Mouse (Mus musculus) forebrain, embryonic 13.5 days (tissue): ENCODE data around the gene Rnf167. TPM values are rescaled to one million over a fixed set of nuclear protein-coding genes. Genes with fewer than 3 reads are reported as not detected.
A peak's percentile ranks its signal among the peaks of the same experiment; 100 is the strongest.

Experiments
- ATAC-seq: fragments of 200-750 bp; cut with Nextera tagmentation; 2 replicates; pipeline ENCODE4 v1.8.0; 2017
- H3K27ac ChIP-seq: fragments of 300-500 bp; sonication (generic); 2 replicates; pipeline ENCODE4 v1.5.1; 2015; ENCODE audit warnings: inconsistent platforms, mild to moderate bottlenecking, moderate library complexity
- H3K27me3 ChIP-seq: fragments of 300-500 bp; sonication (generic); 2 replicates; pipeline ENCODE4 v1.6.1; 2015; ENCODE audit warnings: mild to moderate bottlenecking, inconsistent platforms
- H3K36me3 ChIP-seq: fragments of 300-500 bp; sonication (generic); 2 replicates; pipeline ENCODE4 v1.6.1; 2015; ENCODE audit warnings: mild to moderate bottlenecking, inconsistent platforms; ENCODE audit not compliant: poor library complexity, severe bottlenecking
- H3K4me1 ChIP-seq: fragments of 300-500 bp; sonication (generic); 2 replicates; pipeline ENCODE4 v1.6.1; 2015; ENCODE audit warnings: inconsistent platforms
- H3K4me2 ChIP-seq: fragments of 300-500 bp; sonication (generic); 2 replicates; pipeline ENCODE4 v1.6.1; 2015; ENCODE audit warnings: inconsistent platforms, mild to moderate bottlenecking, moderate library complexity
- H3K4me3 ChIP-seq: fragments of 300-500 bp; sonication (generic); 2 replicates; pipeline ENCODE4 v1.5.1; 2015; ENCODE audit warnings: mild to moderate bottlenecking, inconsistent platforms
- H3K9ac ChIP-seq: fragments of 300-500 bp; sonication (generic); 2 replicates; pipeline ENCODE4 v1.6.1; 2015; ENCODE audit warnings: mild to moderate bottlenecking, inconsistent platforms
- H3K9me3 ChIP-seq: fragments of 300-500 bp; sonication (generic); replicated peaks from 2 replicates; pipeline ENCODE4 v1.6.1; 2016; ENCODE audit warnings: inconsistent platforms
- WGBS: fragments of 180-500 bp; shearing (Covaris S2); methylation state at CpG from one replicate; pipeline ENCODE4 v1.1.7; 2015; 5-methylcytosine and 5-hydroxymethylcytosine counted together
- polyA plus RNA-seq: library from polyadenylated mRNA; unstranded; fragments of >200 nt; fragmentation: Nextera tagmentation; extraction: Ambion mirVana; gene quantifications from 2 replicates; pipeline ENCODE4 v1.2.1, GENCODE M21; 2015

Rnf167 gene
- polyA plus RNA-seq, 1 experiment from 2014 or later, result 108 TPM

- no peak overlapping the region for H3K4me2 ChIP-seq
- H3K36me3 ChIP-seq, result peaks cover 24% of the 10 kb centered on the region
- H3K27ac ChIP-seq, result no peak overlapping the region
- no peaks in the 10 kb centered on the region for H3K27me3 ChIP-seq
- H3K4me1 ChIP-seq, result no peaks in the 10 kb centered on the region
- WGBS, result 87% methylated on average over 8 of the region's 8 CpGs
- H3K9ac ChIP-seq, result no peak overlapping the region
- no peaks in the 10 kb centered on the region for H3K9me3 ChIP-seq
- ATAC-seq, result no peak
- H3K4me3 ChIP-seq, result no peak overlapping the region
These were observed 7.1 kb upstream of the Rnf167 start for GRCm38 (mm10) chr11:70639976-70640375.

GRCm38 (mm10) chr11:70641241-70641640, 5.8 kb upstream of the Rnf167 start:
- Histone ChIP-seq H3K27ac (no peak overlapping the region), H3K4me2 (no peak overlapping the region), H3K4me3 (no peak overlapping the region), H3K9me3 (no peaks in the 10 kb centered on the region), H3K36me3 (peaks cover 30% of the 10 kb centered on the region), H3K27me3 (no peaks in the 10 kb centered on the region), H3K4me1 (peaks cover 12% of the 10 kb centered on the region), H3K9ac (no peak overlapping the region)
- 90% methylated on average over 7 of the region's 7 CpGs for WGBS
- ATAC-seq, result no peak

- H3K9me3 ChIP-seq, result no peaks in the 10 kb centered on the region
- peaks cover 30% of the 10 kb centered on the region for H3K36me3 ChIP-seq
- no peak overlapping the region for H3K9ac ChIP-seq
- H3K27me3 ChIP-seq, result no peaks in the 10 kb centered on the region
- H3K27ac ChIP-seq, result no peak overlapping the region
- ATAC-seq, result no peak
- H3K4me3 ChIP-seq, result no peak overlapping the region
- WGBS, result 89% methylated on average over 6 of the region's 6 CpGs
- H3K4me2 ChIP-seq, result no peak overlapping the region
- H3K4me1 ChIP-seq, result peaks cover 20% of the 10 kb centered on the region
These were observed 4.0 kb upstream of the Rnf167 start for GRCm38 (mm10) chr11:70643051-70643450.

GRCm38 (mm10) chr11:70644564-70645103, 2.4 kb upstream of the Rnf167 start:
- H3K4me1 ChIP-seq, result peaks cover 36% of the 10 kb centered on the region
- H3K4me2 ChIP-seq, result no peak overlapping the region
- 97% methylated on average over 8 of the region's 8 CpGs for WGBS
- H3K27ac ChIP-seq, result no peak overlapping the region
- H3K9ac ChIP-seq, result no peak overlapping the region
- H3K27me3 ChIP-seq, result no peaks in the 10 kb centered on the region
- no peak for ATAC-seq
- H3K36me3 ChIP-seq, result peaks cover 44% of the 10 kb centered on the region
- H3K4me3 ChIP-seq, result no peak overlapping the region
- H3K9me3 ChIP-seq, result no peaks in the 10 kb centered on the region

GRCm38 (mm10) chr11:70645461-70646258, 1.4 kb upstream of the Rnf167 start:
- Histone ChIP-seq H3K4me3 (peak overlapping the region; percentile 75), H3K4me2 (peak overlapping the region; percentile 88), H3K27ac (no peak overlapping the region), H3K27me3 (no peaks in the 10 kb centered on the region), H3K4me1 (peaks cover 37% of the 10 kb centered on the region), H3K9me3 (no peaks in the 10 kb centered on the region), H3K36me3 (peaks cover 54% of the 10 kb centered on the region), H3K9ac (peak overlapping the region; percentile 90)
- 95% methylated on average over 12 of the region's 12 CpGs for WGBS
- no peak for ATAC-seq

GRCm38 (mm10) chr11:70646259-70646555, 828 bp upstream of the Rnf167 start:
- Histone ChIP-seq H3K36me3 (peaks cover 59% of the 10 kb centered on the region), H3K4me2 (peak overlapping the region; percentile 88), H3K9me3 (no peaks in the 10 kb centered on the region), H3K27ac (peak overlapping the region; percentile 92), H3K27me3 (no peaks in the 10 kb centered on the region), H3K4me3 (peak overlapping the region; percentile 75), H3K4me1 (peaks cover 37% of the 10 kb centered on the region), H3K9ac (peak overlapping the region; percentile 90)
- 10% methylated on average over 3 of the region's 3 CpGs for WGBS
- no peak; the same call in 1 of the 2 replicates for ATAC-seq

- peaks cover 71% of the 10 kb centered on the region for H3K36me3 ChIP-seq
- WGBS, result 4% methylated on average over 28 of the region's 28 CpGs
- H3K4me2 ChIP-seq, result peak overlapping the region; percentile 100
- peak overlapping the region; percentile 75 for H3K4me3 ChIP-seq
- H3K4me1 ChIP-seq, result peaks cover 51% of the 10 kb centered on the region
- H3K27ac ChIP-seq, result peak overlapping the region; percentile 92
- no peaks in the 10 kb centered on the region for H3K27me3 ChIP-seq
- H3K9me3 ChIP-seq, result no peaks in the 10 kb centered on the region
- ATAC-seq, result peak; percentile 9; the same call in 1 of the 2 replicates
- peak overlapping the region; percentile 83 for H3K9ac ChIP-seq
These were observed 833 bp downstream of the Rnf167 start for GRCm38 (mm10) chr11:70647716-70648420.

- Histone ChIP-seq H3K27me3 (no peaks in the 10 kb centered on the region), H3K4me1 (peaks cover 57% of the 10 kb centered on the region), H3K4me2 (peak overlapping the region; percentile 100), H3K9ac (peak overlapping the region; percentile 83), H3K9me3 (no peaks in the 10 kb centered on the region), H3K4me3 (peak overlapping the region; percentile 75), H3K36me3 (peaks cover 64% of the 10 kb centered on the region), H3K27ac (no peak overlapping the region)
- 87% methylated on average over 4 of the region's 4 CpGs for WGBS
- ATAC-seq, result no peak
These were observed 1.5 kb downstream of the Rnf167 start for GRCm38 (mm10) chr11:70648512-70648911.

GRCm38 (mm10) chr11:70649185-70649734, 2.2 kb downstream of the Rnf167 start:
- H3K27ac ChIP-seq, result no peak overlapping the region
- H3K9me3 ChIP-seq, result no peaks in the 10 kb centered on the region
- peaks cover 57% of the 10 kb centered on the region for H3K4me1 ChIP-seq
- H3K4me3 ChIP-seq, result peak overlapping the region; percentile 75; the same call in 1 of the 2 replicates
- H3K36me3 ChIP-seq, result peaks cover 58% of the 10 kb centered on the region
- ATAC-seq, result no peak
- no peak overlapping the region for H3K9ac ChIP-seq
- H3K4me2 ChIP-seq, result peak overlapping the region; percentile 100
- no peaks in the 10 kb centered on the region for H3K27me3 ChIP-seq
- 92% methylated on average over 8 of the region's 8 CpGs for WGBS

- Histone ChIP-seq H3K27me3 (no peaks in the 10 kb centered on the region), H3K4me1 (peaks cover 56% of the 10 kb centered on the region), H3K27ac (no peak overlapping the region), H3K9ac (no peak overlapping the region), H3K36me3 (peaks cover 45% of the 10 kb centered on the region), H3K4me3 (no peak overlapping the region), H3K9me3 (no peaks in the 10 kb centered on the region), H3K4me2 (no peak overlapping the region)
- 89% methylated on average over 12 of the region's 12 CpGs for WGBS
- ATAC-seq, result no peak
These were observed 3.5 kb downstream of the Rnf167 start for GRCm38 (mm10) chr11:70650322-70651175.

GRCm38 (mm10) chr11:70651391-70651790, 4.4 kb downstream of the Rnf167 start:
- Histone ChIP-seq H3K9ac (no peak overlapping the region), H3K4me2 (no peak overlapping the region), H3K4me3 (no peak overlapping the region), H3K27me3 (no peaks in the 10 kb centered on the region), H3K9me3 (no peaks in the 10 kb centered on the region), H3K27ac (no peak overlapping the region), H3K4me1 (peaks cover 56% of the 10 kb centered on the region), H3K36me3 (peaks cover 44% of the 10 kb centered on the region)
- WGBS, result 84% methylated on average over 2 of the region's 2 CpGs
- ATAC-seq, result no peak
